Mouse (Mus musculus) intestine, embryonic 15.5 days (tissue): ENCODE measurements around the gene Cers1. TPM values are rescaled to one million over a fixed set of nuclear protein-coding genes. Genes with fewer than 3 reads are reported as not detected.

Experiments
- ATAC-seq: fragments of 200-750 bp; cut with Nextera tagmentation; 2 replicates; pipeline ENCODE4 v1.8.0; 2017; ENCODE audit warnings: moderate TSS enrichment, moderate library complexity
- H3K27ac ChIP-seq: fragments of 300-500 bp; sonication (generic); 2 replicates; pipeline ENCODE4 v1.5.1; 2015; ENCODE audit warnings: mild to moderate bottlenecking, inconsistent platforms
- H3K27me3 ChIP-seq: fragments of 300-500 bp; sonication (generic); replicated peaks from 2 replicates; pipeline ENCODE4 v1.6.1; 2015; ENCODE audit warnings: inconsistent platforms
- H3K36me3 ChIP-seq: fragments of 300-500 bp; sonication (generic); 2 replicates; pipeline ENCODE4 v1.6.1; 2015; ENCODE audit warnings: inconsistent platforms
- H3K4me1 ChIP-seq: fragments of 300-500 bp; sonication (generic); replicated peaks from 2 replicates; pipeline ENCODE4 v1.6.1; 2015; ENCODE audit warnings: inconsistent platforms
- H3K4me2 ChIP-seq: fragments of 300-500 bp; sonication (generic); replicated peaks from 2 replicates; pipeline ENCODE4 v1.6.1; 2015; ENCODE audit warnings: mild to moderate bottlenecking, inconsistent platforms
- H3K4me3 ChIP-seq: fragments of 300-500 bp; sonication (generic); replicated peaks from 2 replicates; pipeline ENCODE4 v1.5.1; 2015; ENCODE audit warnings: inconsistent platforms
- H3K9ac ChIP-seq: fragments of 300-500 bp; sonication (generic); 2 replicates; pipeline ENCODE4 v1.6.1; 2015; ENCODE audit warnings: inconsistent platforms
- H3K9me3 ChIP-seq: fragments of 300-500 bp; sonication (generic); 2 replicates; pipeline ENCODE4 v1.6.1; 2016; ENCODE audit warnings: inconsistent platforms
- WGBS: fragments of 180-500 bp; shearing (Covaris S2); methylation state at CpG from one replicate; pipeline ENCODE4 v1.1.7; 2015; 5-methylcytosine and 5-hydroxymethylcytosine counted together
- polyA plus RNA-seq: library from polyadenylated mRNA; unstranded; fragments of >200 nt; fragmentation: Nextera tagmentation; extraction: Ambion mirVana; gene quantifications from 2 replicates; pipeline ENCODE4 v1.2.1, GENCODE M21; 2015

The Cers1 gene
- polyA plus RNA-seq, 1 experiment from 2014 or later = 3.6 TPM

DNA sequence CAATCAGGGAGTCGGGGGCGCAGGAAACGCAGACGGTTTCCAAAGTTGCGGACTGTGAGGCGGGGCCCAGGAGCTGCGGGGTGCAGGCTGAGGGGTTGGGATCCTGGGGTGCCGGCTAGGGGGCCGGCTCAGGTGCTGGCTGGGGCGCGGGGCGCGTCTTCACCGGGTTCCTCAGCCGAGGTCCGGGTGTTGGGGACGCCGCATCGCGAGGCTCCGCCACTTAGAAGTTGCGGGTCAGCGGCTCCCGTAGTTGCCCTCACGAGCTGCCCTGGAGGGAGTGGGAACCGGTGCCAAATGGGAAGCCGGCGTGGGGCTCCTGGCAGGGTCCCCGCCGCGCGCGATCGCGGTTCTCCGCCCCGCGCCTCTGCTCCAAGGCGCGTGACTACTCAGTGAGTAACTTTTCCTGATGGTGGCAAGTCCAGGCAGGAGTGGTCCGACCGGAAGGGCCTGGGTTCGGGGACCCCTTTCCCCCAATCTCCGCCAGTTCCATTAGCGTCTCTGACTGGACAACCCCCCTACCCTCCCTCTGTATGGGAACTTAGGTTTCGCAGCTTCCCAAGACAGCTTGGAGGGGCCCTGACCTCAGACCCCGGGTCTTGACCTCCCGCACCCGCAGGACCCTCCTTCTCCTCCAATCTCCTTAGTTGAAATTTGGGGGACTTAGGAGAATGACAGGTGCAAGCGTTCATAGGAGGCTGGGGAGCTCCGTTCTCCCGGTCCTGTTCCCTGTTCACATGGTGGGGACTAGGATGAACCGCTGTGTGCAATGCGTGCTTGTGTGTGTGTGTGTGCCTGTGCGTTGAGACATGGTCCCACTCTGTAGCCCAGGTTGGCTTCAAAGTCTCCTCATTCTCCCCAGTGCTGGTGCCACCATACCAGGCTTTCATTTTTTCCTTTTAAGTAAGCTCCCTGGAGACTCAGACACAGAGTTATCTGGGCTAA lies 32.2 kb upstream of the Cers1 start:
- WGBS = under 1% methylated on average over 55 of the region's 55 CpGs
- peaks cover 24% of the 10 kb centered on the region for H3K36me3 ChIP-seq
- H3K4me1 ChIP-seq = 0 out of 2 replicates have a peak, but pooled peaks cover 7% of the 10 kb centered on the region
- peak overlapping the region; percentile 94 for H3K9ac ChIP-seq
- peak overlapping the region; percentile 82 for H3K4me3 ChIP-seq
- no peaks in the 10 kb centered on the region for H3K27me3 ChIP-seq
- peak; percentile 68 for ATAC-seq
- H3K4me2 ChIP-seq = peak overlapping the region; percentile 87
- no peaks in the 10 kb centered on the region for H3K9me3 ChIP-seq
- H3K27ac ChIP-seq = peak overlapping the region; percentile 67

DNA sequence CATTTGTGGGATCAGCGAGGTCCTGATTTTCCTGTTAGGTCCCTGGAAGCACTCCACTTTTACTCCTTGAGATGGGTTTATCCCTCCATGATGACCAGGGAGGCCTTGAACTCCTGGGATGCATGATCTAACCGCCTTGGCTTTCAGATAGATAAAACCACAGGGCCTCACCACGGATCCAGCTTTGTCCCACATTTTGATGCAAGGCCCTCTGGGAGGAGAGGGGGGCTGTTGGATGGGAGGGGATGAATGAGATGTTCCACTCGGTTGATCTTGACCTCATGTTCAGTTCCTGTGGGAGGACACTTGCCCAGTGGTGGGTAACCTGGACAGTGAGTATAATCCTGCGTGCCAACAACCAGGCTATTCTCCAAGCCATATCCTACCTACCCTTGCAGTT lies 31.2 kb upstream of the Cers1 start:
- H3K9ac ChIP-seq = no peak overlapping the region
- no peaks in the 10 kb centered on the region for H3K27me3 ChIP-seq
- peaks cover 31% of the 10 kb centered on the region for H3K36me3 ChIP-seq
- ATAC-seq = no peak
- H3K4me2 ChIP-seq = 0 out of 2 replicates have a peak overlapping the region, but pooled peaks have one; percentile 5
- H3K4me3 ChIP-seq = no peak overlapping the region
- no peaks in the 10 kb centered on the region for H3K9me3 ChIP-seq
- H3K27ac ChIP-seq = no peak overlapping the region
- 0 out of 2 replicates have a peak, but pooled peaks cover 5% of the 10 kb centered on the region for H3K4me1 ChIP-seq
- WGBS = 76% methylated on average over 5 of the region's 5 CpGs

DNA sequence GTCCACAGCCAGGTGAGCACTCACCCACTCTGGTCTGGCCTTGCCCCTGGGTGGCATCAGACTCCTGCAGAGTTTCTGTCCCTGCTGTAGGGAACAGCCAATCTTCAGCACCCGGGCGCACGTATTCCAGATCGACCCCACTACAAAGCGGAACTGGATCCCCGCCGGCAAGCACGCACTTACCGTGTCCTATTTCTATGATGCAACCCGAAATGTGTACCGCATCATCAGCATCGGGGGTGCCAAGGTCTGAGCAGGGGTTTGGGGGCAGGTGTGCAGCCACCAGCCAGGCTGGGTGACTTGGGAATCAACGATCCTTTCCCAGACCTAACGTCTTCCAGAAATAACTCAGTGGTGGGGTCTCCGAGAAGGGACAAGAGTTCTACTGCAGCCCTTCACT lies 30.3 kb upstream of the Cers1 start:
- no peak overlapping the region for H3K27ac ChIP-seq
- no peaks in the 10 kb centered on the region for H3K27me3 ChIP-seq
- H3K36me3 ChIP-seq = peaks cover 34% of the 10 kb centered on the region
- H3K9ac ChIP-seq = no peak overlapping the region
- 97% methylated on average over 15 of the region's 15 CpGs for WGBS
- H3K4me2 ChIP-seq = no peak overlapping the region
- no peak overlapping the region for H3K4me3 ChIP-seq
- H3K4me1 ChIP-seq = 0 out of 2 replicates have a peak, but pooled peaks cover 5% of the 10 kb centered on the region
- no peaks in the 10 kb centered on the region for H3K9me3 ChIP-seq
- no peak for ATAC-seq

GRCm38 (mm10) chr8:70286737-70287136 lies 28.8 kb upstream of the Cers1 start:
- no peaks in the 10 kb centered on the region for H3K9me3 ChIP-seq
- no peak for ATAC-seq
- no peak overlapping the region for H3K4me2 ChIP-seq
- 90% methylated on average over 8 of the region's 8 CpGs for WGBS
- H3K36me3 ChIP-seq = peaks cover 40% of the 10 kb centered on the region
- H3K4me1 ChIP-seq = 0 out of 2 replicates have a peak, but pooled peaks cover 5% of the 10 kb centered on the region
- no peaks in the 10 kb centered on the region for H3K27me3 ChIP-seq
- H3K9ac ChIP-seq = no peak overlapping the region
- H3K4me3 ChIP-seq = no peak overlapping the region
- no peak overlapping the region for H3K27ac ChIP-seq

- ATAC-seq = no peak
- Histone ChIP-seq H3K27ac (no peak overlapping the region), H3K9me3 (no peaks in the 10 kb centered on the region), H3K4me2 (no peak overlapping the region), H3K27me3 (no peaks in the 10 kb centered on the region), H3K36me3 (peaks cover 65% of the 10 kb centered on the region), H3K9ac (no peak overlapping the region), H3K4me1 (no peaks in the 10 kb centered on the region), H3K4me3 (no peak overlapping the region)
- 66% methylated on average over 5 of the region's 5 CpGs for WGBS
These were observed 21.6 kb upstream of the Cers1 start for GRCm38 (mm10) chr8:70293988-70294405.

GRCm38 (mm10) chr8:70300881-70301280 lies 14.7 kb upstream of the Cers1 start:
- no peak overlapping the region for H3K4me3 ChIP-seq
- no peak overlapping the region for H3K4me2 ChIP-seq
- H3K4me1 ChIP-seq = peaks cover 20% of the 10 kb centered on the region
- peaks cover 35% of the 10 kb centered on the region; the same call in 1 of the 2 replicates for H3K36me3 ChIP-seq
- 86% methylated on average over 3 of the region's 3 CpGs for WGBS
- no peaks in the 10 kb centered on the region for H3K27me3 ChIP-seq
- H3K9ac ChIP-seq = no peak overlapping the region
- H3K27ac ChIP-seq = no peak overlapping the region
- no peak for ATAC-seq
- H3K9me3 ChIP-seq = no peaks in the 10 kb centered on the region

DNA sequence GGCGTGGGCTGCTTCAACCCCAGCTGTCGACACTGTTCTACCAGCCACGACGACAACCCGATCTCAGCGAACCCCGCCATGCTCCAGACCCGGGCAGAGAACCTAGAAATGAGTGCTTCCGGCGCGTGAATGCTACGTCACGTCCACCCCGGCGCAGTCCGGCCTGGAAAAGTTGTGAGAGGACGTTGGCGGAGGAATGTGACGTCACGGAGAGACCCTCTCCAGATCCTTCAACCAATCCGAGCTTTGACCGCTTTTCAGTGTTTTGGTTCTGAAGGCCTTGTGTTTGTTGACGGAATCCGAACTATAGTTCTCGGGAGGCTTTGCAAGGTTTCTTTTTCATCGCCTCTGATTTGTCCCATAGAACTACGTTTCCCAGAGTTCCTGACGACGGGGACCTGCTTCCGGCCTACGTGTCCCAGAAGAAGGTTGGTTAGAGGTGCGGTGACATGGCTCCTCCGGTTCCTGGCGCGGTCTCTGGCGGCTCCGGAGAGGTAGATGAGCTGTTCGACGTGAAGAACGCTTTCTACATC lies 13.2 kb upstream of the Cers1 start, which contains the start of the genes Ddx49 and Cope:
Gene Ddx49, minus strand, starts transcription at position 132 of the 533 bp plus-strand sequence.
Gene Cope, plus strand, starts transcription at position 161 of the 533 bp plus-strand sequence.
- Histone ChIP-seq H3K4me2 (peak within 1 kb of the TSS; percentile 73), H3K27me3 (no peaks in the 10 kb centered on the region), H3K9ac (peak within 1 kb of the TSS; percentile 83), H3K4me1 (peaks cover 20% of the 10 kb centered on the region), H3K9me3 (no peaks in the 10 kb centered on the region), H3K4me3 (peak within 1 kb of the TSS; percentile 84), H3K27ac (peak within 1 kb of the TSS; percentile 61), H3K36me3 (peaks cover 27% of the 10 kb centered on the region)
- WGBS = 0% methylated on average over 40 of the region's 40 CpGs
- peak; percentile 95 for ATAC-seq

DNA sequence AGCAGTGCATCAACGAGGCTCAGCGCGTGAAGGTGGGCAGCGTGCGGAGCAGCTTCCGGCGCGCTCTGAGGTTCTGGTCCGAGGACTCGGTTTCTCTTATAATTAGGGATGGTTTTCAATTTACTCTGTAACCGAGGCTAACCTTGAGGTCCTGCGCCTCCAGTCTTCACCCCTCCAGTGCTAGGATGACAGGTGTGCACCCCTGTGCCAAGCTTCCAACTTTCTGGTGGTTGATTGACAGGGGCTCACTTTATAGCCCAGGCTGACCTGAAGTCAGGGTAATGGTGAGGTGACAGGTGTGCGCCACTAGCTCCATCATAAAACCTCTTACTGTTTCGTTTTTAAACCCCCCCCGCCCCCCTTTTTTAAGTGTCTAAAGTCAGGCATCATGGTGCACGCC lies 12.7 kb upstream of the Cers1 start:
- peak overlapping the region; percentile 61 for H3K27ac ChIP-seq
- peaks cover 20% of the 10 kb centered on the region for H3K4me1 ChIP-seq
- peak overlapping the region; percentile 73 for H3K4me2 ChIP-seq
- peak; percentile 61 for ATAC-seq
- 3% methylated on average over 16 of the region's 16 CpGs for WGBS
- peak overlapping the region; percentile 84 for H3K4me3 ChIP-seq
- no peaks in the 10 kb centered on the region for H3K27me3 ChIP-seq
- H3K9me3 ChIP-seq = no peaks in the 10 kb centered on the region
- peaks cover 32% of the 10 kb centered on the region for H3K36me3 ChIP-seq
- H3K9ac ChIP-seq = peak overlapping the region; percentile 83

GRCm38 (mm10) chr8:70309311-70309710 lies 6.3 kb upstream of the Cers1 start:
- no peak overlapping the region for H3K9ac ChIP-seq
- no peaks in the 10 kb centered on the region for H3K9me3 ChIP-seq
- ATAC-seq = no peak
- WGBS = 37% methylated on average over 2 of the region's 2 CpGs
- H3K4me3 ChIP-seq = no peak overlapping the region
- H3K27ac ChIP-seq = no peak overlapping the region
- no peak overlapping the region for H3K4me2 ChIP-seq
- peaks cover 64% of the 10 kb centered on the region for H3K36me3 ChIP-seq
- peaks cover 1% of the 10 kb centered on the region; the same call in 1 of the 2 replicates for H3K4me1 ChIP-seq
- no peaks in the 10 kb centered on the region for H3K27me3 ChIP-seq

DNA sequence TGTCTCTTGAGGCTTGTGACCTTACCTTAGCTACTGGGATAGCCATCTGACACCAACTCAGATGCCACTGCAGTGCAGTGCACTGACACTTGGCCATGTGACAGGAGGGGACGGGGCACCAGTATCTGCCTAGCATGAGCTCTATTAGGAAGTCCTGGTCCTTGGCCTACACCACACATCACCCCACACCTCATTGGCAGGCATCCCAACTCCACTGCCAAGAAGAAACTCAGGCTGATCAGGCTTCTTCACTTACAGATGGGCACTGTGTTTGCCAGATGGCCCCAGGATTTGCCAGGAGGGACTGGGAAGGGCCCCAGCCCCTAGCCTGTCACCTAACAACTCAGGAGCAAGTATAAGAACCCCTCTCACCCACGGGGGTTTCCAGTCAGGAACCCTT lies 2.2 kb upstream of the Cers1 start:
- H3K4me3 ChIP-seq = no peak overlapping the region
- no peak for ATAC-seq
- H3K27me3 ChIP-seq = no peaks in the 10 kb centered on the region
- no peak overlapping the region for H3K27ac ChIP-seq
- peaks cover 33% of the 10 kb centered on the region for H3K36me3 ChIP-seq
- 83% methylated on average over 2 of the region's 2 CpGs for WGBS
- H3K9me3 ChIP-seq = no peaks in the 10 kb centered on the region
- H3K9ac ChIP-seq = no peak overlapping the region
- peaks cover 25% of the 10 kb centered on the region for H3K4me1 ChIP-seq
- no peak overlapping the region for H3K4me2 ChIP-seq

GRCm38 (mm10) chr8:70316511-70317504 lies 1.2 kb downstream of the Cers1 start:
- WGBS = 13% methylated on average over 15 of the region's 15 CpGs
- 0 out of 2 replicates have a peak overlapping the region, but pooled peaks have one; percentile 14 for H3K27ac ChIP-seq
- H3K9ac ChIP-seq = no peak overlapping the region
- H3K4me3 ChIP-seq = peak overlapping the region; percentile 58
- H3K36me3 ChIP-seq = peaks cover 12% of the 10 kb centered on the region
- no peaks in the 10 kb centered on the region for H3K9me3 ChIP-seq
- peak; percentile 76 for ATAC-seq
- peaks cover 25% of the 10 kb centered on the region for H3K4me1 ChIP-seq
- H3K27me3 ChIP-seq = no peaks in the 10 kb centered on the region
- peak overlapping the region; percentile 93 for H3K4me2 ChIP-seq
